Mouse (Mus musculus): ENCODE data around the gene Itprip.

DNA sequence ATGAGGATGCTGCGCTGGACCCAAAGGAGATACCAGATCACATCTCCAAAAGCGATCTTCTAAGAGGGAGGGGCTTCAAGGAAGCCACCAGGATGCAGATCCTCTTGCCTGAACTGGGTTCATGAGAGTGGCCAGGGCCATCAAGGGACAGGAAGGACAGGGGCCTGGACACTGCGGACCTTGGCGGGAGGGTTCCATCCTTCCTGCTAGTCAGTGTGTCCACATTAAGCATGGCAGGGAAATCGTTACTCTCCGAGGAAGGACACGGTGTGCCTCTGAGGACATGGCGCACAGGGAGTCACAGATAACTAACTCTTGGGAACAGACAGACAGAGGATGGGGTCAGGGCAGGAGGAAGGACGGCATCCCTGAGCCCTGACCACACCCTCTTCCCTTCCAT lies 11.5 kb downstream of the Itprip start:
- TF ChIP-seq CTCF (IDR thresholded peaks at IDR 0.05; ENCODE audit: low read depth) = no peak
- TF ChIP-seq EP300 (IDR thresholded peaks at IDR 0.05; ENCODE audit: low read depth) = peak; percentile 43; the same call in 1 of the 2 replicates
